Mouse (Mus musculus) midbrain, embryonic 10.5 days (tissue): Measurements from ENCODE around the gene Gm10160. TPM values are rescaled to one million over a fixed set of nuclear protein-coding genes. Genes with fewer than 3 reads are reported as not detected.
"Not testable (repeated sequence)": the region's sequence is repeated elsewhere in the genome, so short reads cannot be mapped to it uniquely, and the experiment has no call there.

ENCODE experiments used
- DNase-seq: peaks from one replicate; pipeline ENCODE4 v3.0.0-alpha.2; 2017; ENCODE audit warnings: low spot score
- H3K27ac ChIP-seq: fragments of 300-500 bp; sonication (generic); replicated peaks from 2 replicates; pipeline ENCODE4 v1.5.1; 2016; ENCODE audit warnings: mild to moderate bottlenecking
- H3K27me3 ChIP-seq: fragments of 300-500 bp; sonication (generic); 2 replicates; pipeline ENCODE4 v1.6.1; 2016; ENCODE audit warnings: low read depth, mild to moderate bottlenecking; ENCODE audit not compliant: poor library complexity, severe bottlenecking
- H3K36me3 ChIP-seq: fragments of 300-500 bp; sonication (generic); 2 replicates; pipeline ENCODE4 v1.6.1; 2016; ENCODE audit warnings: mild to moderate bottlenecking, moderate library complexity
- H3K4me1 ChIP-seq: fragments of 300-500 bp; sonication (generic); 2 replicates; pipeline ENCODE4 v1.6.1; 2016
- H3K4me3 ChIP-seq: fragments of 300-500 bp; sonication (generic); 2 replicates; pipeline ENCODE4 v1.5.1; 2016; ENCODE audit warnings: mild to moderate bottlenecking, moderate library complexity
- H3K9me3 ChIP-seq: fragments of 300-500 bp; sonication (generic); replicated peaks from 2 replicates; pipeline ENCODE4 v1.6.1; 2016; ENCODE audit warnings: mild to moderate bottlenecking
- WGBS: fragments of 180-500 bp; shearing (Covaris S2); methylation state at CpG from one replicate; pipeline ENCODE4 v1.1.7; 2016; 5-methylcytosine and 5-hydroxymethylcytosine counted together
- polyA plus RNA-seq: library from polyadenylated mRNA; unstranded; fragments of >200 nt; fragmentation: Nextera tagmentation; extraction: Ambion mirVana; gene quantifications from 2 replicates; pipeline ENCODE4 v1.2.1, GENCODE M21; 2016

The Gm10160 gene
- polyA plus RNA-seq, 1 experiment from 2014 or later: not detected

DNA sequence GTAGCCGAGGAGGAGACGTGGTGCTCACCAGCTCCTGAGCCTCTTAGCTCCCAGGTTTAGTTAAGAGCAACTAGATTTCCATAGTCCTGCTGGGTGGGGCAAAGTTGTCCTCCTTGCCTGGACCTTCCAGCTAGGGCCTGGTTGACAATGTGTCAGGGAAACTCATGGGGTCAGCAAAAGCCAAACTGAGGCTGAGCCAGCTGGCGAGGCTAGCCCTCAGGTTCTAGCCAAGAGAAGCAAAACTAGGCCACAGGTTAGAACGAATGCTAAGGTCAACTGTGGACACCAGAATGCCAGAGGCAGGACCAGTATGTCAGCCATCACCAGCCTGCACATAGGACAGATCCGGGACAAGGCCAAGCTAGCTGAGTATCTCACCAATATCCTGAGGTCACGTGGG is 14.2 kb downstream of the Gm10160 start:
- Histone ChIP-seq H3K4me3 (no peak overlapping the region), H3K27me3 (no peaks in the 10 kb centered on the region), H3K4me1 (no peaks in the 10 kb centered on the region), H3K36me3 (no peaks in the 10 kb centered on the region), H3K27ac (no peak overlapping the region), H3K9me3 (no peaks in the 10 kb centered on the region)
- DNase-seq: no peak
- 88% methylated on average over 6 of the region's 6 CpGs for WGBS

DNA sequence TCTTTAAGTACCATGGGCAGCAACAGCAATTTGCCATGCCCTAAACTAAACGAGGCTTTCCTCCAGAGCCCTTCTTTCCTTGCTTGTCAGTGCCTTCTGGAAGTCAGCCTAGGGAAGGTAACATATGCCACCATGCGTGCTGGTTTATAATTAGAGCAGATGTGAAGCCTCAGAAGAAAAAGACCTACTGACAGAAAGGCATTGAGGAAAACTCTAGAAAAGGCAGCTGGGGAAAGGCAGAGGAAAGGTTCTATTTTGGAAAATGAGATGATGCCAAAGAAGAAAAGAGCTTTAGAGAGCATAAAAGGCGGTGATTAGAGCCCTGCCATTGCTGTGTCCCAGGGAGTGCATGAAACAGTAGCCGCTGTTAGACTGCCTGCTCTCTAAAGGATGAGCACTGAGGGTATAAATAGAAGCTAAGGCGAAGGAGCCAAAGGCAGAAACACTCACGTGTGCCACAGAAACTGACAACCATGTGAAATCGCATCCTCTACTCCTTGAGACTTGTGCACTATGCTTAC is 14.9 kb downstream of the Gm10160 start:
- no peaks in the 10 kb centered on the region for H3K9me3 ChIP-seq
- H3K27ac ChIP-seq: no peak overlapping the region
- no peak for DNase-seq
- 73% methylated on average over 7 of the region's 7 CpGs for WGBS
- no peaks in the 10 kb centered on the region for H3K4me1 ChIP-seq
- H3K4me3 ChIP-seq: no peak overlapping the region
- no peaks in the 10 kb centered on the region for H3K27me3 ChIP-seq
- no peaks in the 10 kb centered on the region for H3K36me3 ChIP-seq

DNA sequence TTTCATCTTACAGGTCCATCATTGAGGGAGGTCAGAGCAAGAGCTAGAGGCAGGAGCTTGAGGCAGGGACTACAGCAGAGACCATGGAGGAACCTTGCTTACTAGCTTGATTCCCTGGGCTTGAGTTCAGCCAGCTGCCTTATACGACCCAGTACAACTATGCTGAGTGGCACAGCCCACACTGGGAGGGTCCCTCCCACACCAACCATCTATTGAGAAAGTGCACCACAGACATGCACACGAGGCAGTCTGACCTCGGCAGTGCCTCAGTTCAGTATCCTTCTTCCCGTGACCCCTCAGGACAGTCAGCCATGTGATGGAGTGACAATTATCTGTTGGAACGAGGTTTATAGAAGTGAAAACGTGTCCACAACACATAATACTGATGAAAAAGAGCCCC is 15.8 kb downstream of the Gm10160 start:
- no peak overlapping the region for H3K27ac ChIP-seq
- no peak for DNase-seq
- no peaks in the 10 kb centered on the region for H3K27me3 ChIP-seq
- H3K36me3 ChIP-seq: no peaks in the 10 kb centered on the region
- no peaks in the 10 kb centered on the region for H3K4me1 ChIP-seq
- H3K4me3 ChIP-seq: no peak overlapping the region
- WGBS: 82% methylated on average over 6 of the region's 6 CpGs
- H3K9me3 ChIP-seq: no peaks in the 10 kb centered on the region

DNA sequence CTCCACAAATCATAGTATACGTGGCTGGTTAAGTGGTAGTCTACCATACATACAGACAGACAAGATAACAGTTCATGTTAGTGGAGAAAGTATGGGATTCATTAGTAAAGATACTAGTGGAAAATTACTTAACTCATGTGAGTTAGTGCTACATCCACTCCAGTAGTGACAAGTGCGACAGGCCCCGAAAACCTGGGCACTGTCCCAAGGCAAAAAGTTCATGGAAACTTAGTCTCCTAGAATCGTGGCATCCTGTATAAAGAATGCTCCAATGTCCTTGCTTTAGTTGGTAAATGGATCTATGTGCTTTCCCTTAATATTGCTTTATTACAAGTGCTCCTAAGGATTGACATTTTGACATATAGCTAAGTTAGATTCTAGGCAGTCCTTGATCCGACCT is 17.8 kb downstream of the Gm10160 start:
- not testable (repeated sequence) for H3K27ac ChIP-seq, H3K27me3 ChIP-seq, DNase-seq, H3K4me1 ChIP-seq, H3K36me3 ChIP-seq, H3K9me3 ChIP-seq, H3K4me3 ChIP-seq
- WGBS: 87% methylated on average over 5 of the region's 5 CpGs

DNA sequence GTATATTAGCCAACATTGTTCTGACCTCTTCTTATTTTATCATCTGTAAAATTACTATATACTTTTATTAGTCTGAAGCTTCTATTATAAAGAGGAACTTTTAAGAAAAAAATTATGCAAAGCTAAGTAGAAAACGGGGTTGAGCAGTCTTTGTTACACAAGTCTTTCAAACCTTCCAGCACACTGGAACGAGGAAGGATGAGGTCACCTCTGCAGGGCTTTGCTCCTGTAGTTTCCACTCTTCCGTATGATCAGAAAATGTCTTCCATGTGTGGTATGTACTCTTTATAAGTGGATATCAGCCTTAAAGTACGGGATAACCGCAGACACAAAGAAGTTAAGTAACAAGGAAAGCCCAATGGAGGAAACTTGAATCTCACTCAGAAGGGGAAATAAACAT is 20.2 kb downstream of the Gm10160 start:
- H3K4me1 ChIP-seq: no peaks in the 10 kb centered on the region
- DNase-seq: no peak
- WGBS: 90% methylated on average over 5 of the region's 5 CpGs
- no peak overlapping the region for H3K4me3 ChIP-seq
- no peaks in the 10 kb centered on the region for H3K9me3 ChIP-seq
- H3K27me3 ChIP-seq: no peaks in the 10 kb centered on the region
- H3K27ac ChIP-seq: no peak overlapping the region
- no peaks in the 10 kb centered on the region for H3K36me3 ChIP-seq

DNA sequence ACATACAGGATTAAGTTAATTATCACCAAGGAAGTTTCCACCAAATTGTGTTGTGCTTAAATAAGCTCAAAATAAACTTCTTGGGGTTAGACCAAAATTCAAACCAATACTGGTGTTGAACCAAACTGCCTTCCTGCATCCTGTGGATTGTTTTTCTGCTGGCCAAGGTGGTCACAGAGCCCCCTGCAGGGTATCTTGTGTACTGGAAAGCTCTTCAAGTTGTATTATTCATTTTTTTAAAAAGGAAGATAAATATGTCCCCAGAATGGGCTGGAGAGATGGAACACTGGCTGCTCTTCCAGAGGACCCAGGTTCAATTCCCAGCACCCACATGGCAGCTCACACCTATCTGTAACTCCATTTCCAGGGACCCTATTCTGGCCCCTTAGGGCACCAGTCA is 20.7 kb downstream of the Gm10160 start:
- H3K36me3 ChIP-seq: no peaks in the 10 kb centered on the region
- no peaks in the 10 kb centered on the region for H3K27me3 ChIP-seq
- H3K27ac ChIP-seq: no peak overlapping the region
- no peak overlapping the region for H3K4me3 ChIP-seq
- no peak for DNase-seq
- H3K9me3 ChIP-seq: no peaks in the 10 kb centered on the region
- peaks cover 4% of the 10 kb centered on the region for H3K4me1 ChIP-seq

DNA sequence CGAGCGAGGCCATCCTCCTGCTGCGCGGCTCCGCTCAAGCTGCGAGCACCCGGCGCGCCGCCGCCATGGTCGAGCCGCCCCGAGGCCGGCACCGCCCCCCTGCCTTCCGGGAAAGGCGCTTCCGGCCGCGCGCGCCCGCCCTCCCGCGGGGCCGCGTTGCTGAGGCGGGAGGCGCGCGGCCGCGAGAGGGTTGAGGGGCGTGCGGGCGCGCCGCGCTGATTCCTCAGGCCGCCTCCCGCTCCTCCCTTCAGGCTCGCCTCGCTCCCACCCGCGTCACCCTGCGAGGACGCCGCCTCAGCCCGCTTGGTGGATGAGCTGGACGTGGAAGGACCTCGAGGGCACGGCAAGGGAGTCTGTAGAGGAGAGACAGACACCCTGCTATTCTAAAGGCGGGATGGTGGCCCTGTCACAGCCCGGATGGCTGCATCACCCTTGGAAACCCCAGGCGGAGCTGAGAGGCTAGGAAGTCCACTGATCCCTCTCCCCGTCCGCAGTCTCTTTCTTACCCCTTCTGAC is 26.2 kb downstream of the Gm10160 start, which contains the start of gene Btbd1:
TSS of gene Btbd1 (minus strand) at position 53 of the 516 bp plus-strand sequence.
- H3K27me3 ChIP-seq: no peaks in the 10 kb centered on the region
- WGBS: under 1% methylated on average over 58 of the region's 58 CpGs
- no peaks in the 10 kb centered on the region for H3K9me3 ChIP-seq

DNA sequence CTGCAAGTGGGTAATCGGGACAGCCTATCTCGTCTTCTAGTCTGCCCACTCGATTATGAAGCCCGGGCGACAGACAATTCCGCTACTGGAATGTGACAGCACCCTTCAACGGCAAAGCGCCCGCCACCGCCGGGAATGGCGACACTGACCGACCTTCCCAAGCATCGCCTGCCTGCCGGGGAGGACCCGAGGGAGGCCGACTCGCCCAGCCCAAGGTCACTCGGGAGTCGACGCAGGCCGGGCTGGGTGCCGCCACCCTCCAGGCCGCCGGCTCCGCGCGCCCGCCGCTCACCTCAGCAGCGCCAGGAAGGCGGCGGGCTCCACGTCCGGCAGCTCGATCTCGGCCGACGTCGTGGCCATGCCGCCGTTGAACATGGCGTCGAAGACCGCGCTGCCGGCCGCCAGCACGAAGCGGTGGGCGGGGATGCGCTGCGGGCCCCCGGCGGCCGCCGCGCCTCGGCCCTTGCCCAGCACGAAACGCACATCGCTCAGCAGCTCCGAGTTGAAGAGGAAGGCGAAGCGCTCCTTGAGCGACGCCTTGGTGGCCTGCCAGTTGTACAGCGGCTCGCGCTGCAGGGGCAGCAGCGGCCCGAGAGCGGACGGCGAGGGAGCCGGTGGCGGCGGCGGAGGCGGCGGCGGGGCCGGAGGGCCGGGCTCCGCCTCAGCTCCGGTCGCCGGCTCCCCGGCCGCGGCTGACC is 26.8 kb downstream of the Gm10160 start:
- H3K27ac ChIP-seq: peak overlapping the region; percentile 96
- peak; percentile 69 for DNase-seq
- H3K4me3 ChIP-seq: peak overlapping the region; percentile 81
- no peaks in the 10 kb centered on the region for H3K27me3 ChIP-seq
- H3K4me1 ChIP-seq: peaks cover 45% of the 10 kb centered on the region
- H3K36me3 ChIP-seq: no peaks in the 10 kb centered on the region
- WGBS: under 1% methylated on average over 90 of the region's 91 CpGs
- H3K9me3 ChIP-seq: no peaks in the 10 kb centered on the region

More for the DNA sequence above, 26.2 kb downstream of the Gm10160 start, which contains the start of gene Btbd1:
- Histone ChIP-seq H3K4me3 (peak within 1 kb of the TSS; percentile 81), H3K27ac (peak within 1 kb of the TSS; percentile 96), H3K36me3 (no peaks in the 10 kb centered on the region), H3K4me1 (peaks cover 41% of the 10 kb centered on the region)
- DNase-seq: peak; percentile 82

DNA sequence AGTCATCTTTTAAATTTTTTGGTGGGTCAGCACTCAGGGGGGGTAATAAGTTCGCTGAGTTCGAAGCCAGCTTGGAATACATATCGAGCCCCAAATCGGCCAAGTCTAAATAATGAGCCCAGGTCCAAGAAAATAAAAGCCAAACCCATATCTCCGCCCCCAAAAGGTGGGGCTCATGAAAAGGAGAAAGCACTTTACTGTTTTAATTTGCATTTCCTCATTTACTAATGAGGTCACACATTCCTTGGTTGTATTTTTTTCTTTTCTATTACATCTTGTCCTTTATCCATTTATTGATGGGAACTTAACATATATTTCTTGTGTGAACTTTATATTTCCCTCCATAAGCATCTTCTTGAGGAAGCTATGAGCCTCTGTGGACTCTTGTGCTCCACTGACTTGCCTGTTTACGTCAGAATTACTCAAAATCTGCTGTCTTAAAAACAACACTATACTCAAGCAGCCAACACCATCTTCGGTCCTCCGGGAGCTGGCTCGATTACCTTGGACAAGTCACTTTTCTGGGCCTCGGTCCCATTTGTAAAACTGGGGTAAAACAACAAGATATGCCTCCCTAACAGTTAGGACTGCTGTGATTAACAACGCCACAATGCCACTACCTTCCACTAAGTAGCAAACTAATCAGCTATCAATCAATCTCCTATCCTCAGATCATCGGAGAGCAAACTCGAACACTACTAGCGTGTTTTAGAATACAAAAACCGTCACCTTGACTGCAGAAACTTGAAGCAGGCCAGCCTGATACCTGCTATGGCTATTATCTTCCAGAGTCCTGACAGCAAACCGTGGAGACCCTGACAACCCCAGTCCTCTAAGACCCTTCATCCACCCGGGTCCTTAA is 27.6 kb downstream of the Gm10160 start:
- Histone ChIP-seq H3K27me3 (no peaks in the 10 kb centered on the region), H3K4me1 (peaks cover 47% of the 10 kb centered on the region), H3K4me3 (peak overlapping the region; percentile 81), H3K27ac (peak overlapping the region; percentile 96), H3K36me3 (no peaks in the 10 kb centered on the region), H3K9me3 (no peaks in the 10 kb centered on the region)
- DNase-seq: no peak
- 37% methylated on average over 17 of the region's 17 CpGs for WGBS

DNA sequence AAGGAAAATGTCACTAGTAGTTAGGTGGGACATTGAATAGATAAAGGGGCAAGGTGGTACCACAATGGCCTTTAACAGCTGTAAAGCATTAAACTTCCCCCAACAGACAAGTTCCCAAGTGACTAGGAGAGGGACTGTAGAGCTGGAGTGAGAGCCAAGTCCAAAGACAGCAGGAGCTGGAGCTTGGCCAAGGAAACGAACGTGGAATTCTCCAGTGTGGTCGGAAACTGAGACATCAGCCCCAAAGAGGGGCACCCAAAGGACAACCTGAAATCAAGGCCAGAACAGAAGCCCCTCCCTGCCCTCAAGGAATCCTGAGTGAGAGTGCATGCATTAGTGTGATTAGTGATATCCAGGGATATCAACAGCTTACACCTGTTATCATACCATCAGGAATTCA is 30.2 kb downstream of the Gm10160 start:
- whole genome bisulfite sequencing: 81% methylated on average over 3 of the region's 3 CpGs
- no peaks in the 10 kb centered on the region for H3K9me3 ChIP-seq
- no peak overlapping the region for H3K4me3 ChIP-seq
- H3K27me3 ChIP-seq: no peaks in the 10 kb centered on the region
- DNase-seq: no peak
- no peaks in the 10 kb centered on the region for H3K36me3 ChIP-seq
- no peak overlapping the region for H3K27ac ChIP-seq
- H3K4me1 ChIP-seq: peaks cover 47% of the 10 kb centered on the region

DNA sequence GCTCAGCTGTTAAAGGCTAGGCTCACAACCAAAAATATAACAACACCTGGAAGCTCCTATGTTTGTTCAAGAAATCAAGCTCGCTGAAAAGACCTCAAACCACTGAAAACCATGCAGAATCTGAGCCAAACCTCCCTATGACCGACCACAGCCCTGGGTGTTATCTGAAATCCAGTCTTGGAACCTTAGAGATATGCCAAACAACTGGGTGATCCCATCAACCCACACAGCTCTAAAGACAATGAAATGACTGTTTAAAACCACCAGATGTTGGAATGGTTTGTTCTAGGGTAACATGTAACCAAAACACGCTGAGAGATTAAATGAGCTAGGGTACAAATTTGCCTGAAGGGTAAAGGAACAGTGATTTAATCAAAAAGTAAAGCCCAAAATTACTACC is 30.7 kb downstream of the Gm10160 start:
- peaks cover 43% of the 10 kb centered on the region for H3K4me1 ChIP-seq
- no peak for DNase-seq
- no peak overlapping the region for H3K4me3 ChIP-seq
- H3K27ac ChIP-seq: no peak overlapping the region
- no peaks in the 10 kb centered on the region for H3K27me3 ChIP-seq
- H3K9me3 ChIP-seq: no peaks in the 10 kb centered on the region
- no peaks in the 10 kb centered on the region for H3K36me3 ChIP-seq
- 80% methylated on average over 3 of the region's 3 CpGs for WGBS

DNA sequence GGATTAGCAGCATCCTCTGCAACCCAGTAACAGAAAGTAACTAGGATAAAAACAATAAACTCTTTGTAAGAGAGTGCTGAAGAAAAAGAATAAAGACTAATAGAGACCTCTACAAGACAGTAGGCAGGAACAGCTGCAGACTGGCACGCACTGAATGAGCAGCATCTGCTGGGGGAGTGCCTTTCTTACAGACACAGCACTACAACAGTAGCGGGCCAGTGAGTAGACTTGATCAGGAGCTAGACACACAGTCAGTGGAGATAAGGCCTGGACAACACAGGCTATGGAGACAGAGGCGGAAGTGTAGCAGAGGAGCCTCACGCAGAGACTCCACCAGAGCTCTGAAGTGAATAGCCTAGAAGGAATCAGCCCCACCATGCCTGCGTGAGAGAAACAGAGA is 49.5 kb downstream of the Gm10160 start:
- Histone ChIP-seq H3K4me1 (no peaks in the 10 kb centered on the region), H3K36me3 (peaks cover 43% of the 10 kb centered on the region), H3K4me3 (no peak overlapping the region), H3K27me3 (no peaks in the 10 kb centered on the region), H3K9me3 (no peaks in the 10 kb centered on the region), H3K27ac (no peak overlapping the region)
- 86% methylated on average over 5 of the region's 5 CpGs for WGBS
- no peak for DNase-seq
